Mouse (Mus musculus): ENCODE data around the gene Hap1.
"Not testable (repeated sequence)": the region's sequence is repeated elsewhere in the genome, so short reads cannot be mapped to it uniquely, and the experiment has no call there.

Gene Hap1

GRCm38 (mm10) chr11:100355151-100355951 is 577 bp downstream of the Hap1 start:
- DNase-seq (ENCODE audit: low spot score) = peak; percentile 41

GRCm38 (mm10) chr11:100352076-100352857 is 3.7 kb downstream of the Hap1 start:
- no peak for DNase-seq (ENCODE audit: low spot score)

GRCm38 (mm10) chr11:100344269-100344668 is 11.7 kb downstream of the Hap1 start:
- DNase-seq (ENCODE audit: low spot score) = no peak

- DNase-seq (ENCODE audit: low spot score) = no peak
These were observed 20.2 kb downstream of the Hap1 start for GRCm38 (mm10) chr11:100335731-100336130.

GRCm38 (mm10) chr11:100333944-100334457 is 21.9 kb downstream of the Hap1 start, which contains the start of gene Gast:
TSS of gene Gast (plus strand) at chr11:100334407.
- DNase-seq (ENCODE audit: low spot score) = no peak

GRCm38 (mm10) chr11:100332766-100333515 is 23.0 kb downstream of the Hap1 start:
- DNase-seq (ENCODE audit: low spot score) = no peak

GRCm38 (mm10) chr11:100330816-100331375 is 25.0 kb downstream of the Hap1 start:
- DNase-seq (ENCODE audit: low spot score) = not testable (repeated sequence)

- DNase-seq (ENCODE audit: low spot score) = no peak
These were observed 25.7 kb downstream of the Hap1 start for GRCm38 (mm10) chr11:100330235-100330634.

GRCm38 (mm10) chr11:100327761-100328160 is 28.2 kb downstream of the Hap1 start:
- no peak for DNase-seq (ENCODE audit: low spot score)

GRCm38 (mm10) chr11:100327316-100327715 is 28.6 kb downstream of the Hap1 start:
- no peak for DNase-seq (ENCODE audit: low spot score)

GRCm38 (mm10) chr11:100325062-100325629 is 30.8 kb downstream of the Hap1 start:
- DNase-seq (ENCODE audit: low spot score) = no peak

- peak; percentile 59 for DNase-seq (ENCODE audit: low spot score)
These were observed 32.4 kb downstream of the Hap1 start for GRCm38 (mm10) chr11:100323578-100323977.

GRCm38 (mm10) chr11:100322591-100323258 is 33.2 kb downstream of the Hap1 start:
- no peak for DNase-seq (ENCODE audit: low spot score)

GRCm38 (mm10) chr11:100321479-100322305 is 34.2 kb downstream of the Hap1 start:
- DNase-seq (ENCODE audit: low spot score) = not testable (repeated sequence)

- not testable (repeated sequence) for DNase-seq (ENCODE audit: low spot score)
These were observed 35.1 kb downstream of the Hap1 start for GRCm38 (mm10) chr11:100320701-100321410.

GRCm38 (mm10) chr11:100320172-100320630 is 35.7 kb downstream of the Hap1 start:
- DNase-seq (ENCODE audit: low spot score) = peak; percentile 89

GRCm38 (mm10) chr11:100319492-100320171 is 36.3 kb downstream of the Hap1 start, which contains the start of gene Eif1:
TSS of gene Eif1 (plus strand) at chr11:100319885.
- DNase-seq (ENCODE audit: low spot score) = peak; percentile 100

All from urinary bladder, postnatal 25 days (tissue).